Comparison of ENCODE assay signal across 10 mouse cellular contexts in the genomic region with DNA sequence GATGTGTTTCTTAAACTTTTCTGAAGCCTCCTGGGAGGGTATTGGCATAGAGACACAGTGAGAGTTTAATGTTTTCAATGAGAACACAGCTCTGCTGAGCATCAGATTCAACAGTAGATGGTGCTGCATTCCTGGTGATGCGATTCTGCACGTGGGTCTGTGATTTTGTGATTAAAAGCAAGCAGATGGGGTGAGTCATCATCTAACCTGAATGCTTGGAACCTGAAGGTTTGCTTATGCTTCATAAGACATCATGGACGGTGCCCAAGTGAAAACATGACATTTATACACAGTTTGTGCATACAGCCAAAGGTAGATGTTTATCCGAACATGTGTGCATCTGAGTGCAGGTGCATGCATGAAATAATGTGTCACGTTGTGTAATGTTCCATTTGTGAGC. TPM values are rescaled to one million over a fixed set of nuclear protein-coding genes. Genes with fewer than 3 reads are reported as not detected.
DNase-seq lines count a peak whose midpoint lies in the region; ATAC-seq lines count a peak whose summit lies in the region.
"Had no signal": no experiment of that assay in that cellular context is flagged by ENCODE, and none has a peak within 500 bp of the region (broad histone marks: within the 10 kb centered on the region; RNA-seq: fewer than 3 reads in every experiment).

No protein-coding gene starts in this region.

- peak; percentile 20 for ATAC-seq in CD4-positive, CD25-positive, alpha-beta regulatory T cell, adult 4 months
- ATAC-seq: forebrain, embryonic 15.5 days had no signal

- peak; percentile 47 for DNase-seq in layer of hippocampus, adult 11-12 months (ENCODE audit: low spot score)
- no peak for DNase-seq in layer of hippocampus, postnatal 10 days (ENCODE audit: low spot score in 2 of 2)
- peak; percentile 82 for DNase-seq in cerebellum, adult 9-10 months
- peak; percentile 49 to 80 for DNase-seq in left cerebral cortex, postnatal 25 days (ENCODE audit: low spot score in 2 of 2)
- DNase-seq in heart, adult 18-20 months = no peak
- no peak for DNase-seq in thymus, postnatal 14 days
- no peak for DNase-seq in gastrocnemius, postnatal 10 days
- DNase-seq: heart, adult 2 months had no signal

- intact Hi-C loops in left cerebral cortex, postnatal 25 days (cut with DNase I) = no loop called here

RNA-seq across cellular contexts. Expression of a gene that starts 29.0 kb away (rescaled TPM):
- 10 to 100 TPM; 37.8 to 38.9 TPM for total RNA-seq in layer of hippocampus, postnatal 10 days (2021)
- 100 to 1,000 TPM in 1 of 2 experiments, 10 to 100 TPM in 1; 88.0 to 146 TPM for polyA plus RNA-seq in CD4-positive, CD25-positive, alpha-beta regulatory T cell, adult 4 months (2017; shearing (Covaris generic))
- 10 to 100 TPM; 35.3 to 36.4 TPM for total RNA-seq in left cerebral cortex, postnatal 25 days (2021)
- total RNA-seq in heart, adult 18-20 months (2021) = 1 to 10 TPM; 5.6 to 7.0 TPM
- 10 to 100 TPM in 1 of 2 experiments, 1 to 10 TPM in 1; 9.0 to 14.5 TPM for total RNA-seq in gastrocnemius, postnatal 10 days (2021)

RNA-seq across cellular contexts. Expression of a gene that starts 31.3 kb away (rescaled TPM):
- total RNA-seq in layer of hippocampus, postnatal 10 days (2021) = 10 to 100 TPM; 20.6 to 24.1 TPM
- 10 to 100 TPM; 16.0 to 16.7 TPM for polyA plus RNA-seq in CD4-positive, CD25-positive, alpha-beta regulatory T cell, adult 4 months (2017; shearing (Covaris generic))
- total RNA-seq in left cerebral cortex, postnatal 25 days (2021) = 10 to 100 TPM; 25.2 to 29.7 TPM
- 10 to 100 TPM; 15.0 to 15.1 TPM for total RNA-seq in heart, adult 18-20 months (2021)
- total RNA-seq in gastrocnemius, postnatal 10 days (2021) = 10 to 100 TPM in 1 of 2 experiments, 1 to 10 TPM in 1; 8.6 to 14.0 TPM

RNA-seq across cellular contexts. Expression of a gene that starts 56.0 kb away (rescaled TPM):
- total RNA-seq in layer of hippocampus, postnatal 10 days (2021) = 10 to 100 TPM; 36.8 to 41.3 TPM
- 100 to 1,000 TPM; 104 to 108 TPM for polyA plus RNA-seq in CD4-positive, CD25-positive, alpha-beta regulatory T cell, adult 4 months (2017; shearing (Covaris generic))
- total RNA-seq in left cerebral cortex, postnatal 25 days (2021) = 10 to 100 TPM; 31.6 to 33.7 TPM
- 10 to 100 TPM; 18.8 to 19.4 TPM for total RNA-seq in heart, adult 18-20 months (2021)
- total RNA-seq in gastrocnemius, postnatal 10 days (2021) = 10 to 100 TPM; 24.2 to 25.2 TPM

Comparison
In these comparisons a context has a peak if more than half of its experiments do, and no peak if none do; other contexts are left out.
1. DNase-seq: peak in layer of hippocampus, adult 11-12 months (single experiment), cerebellum, adult 9-10 months (single experiment) and left cerebral cortex, postnatal 25 days (2 of 2); none in layer of hippocampus, postnatal 10 days (0 of 2), heart, adult 18-20 months (0 of 2), thymus, postnatal 14 days (single experiment) and gastrocnemius, postnatal 10 days (single experiment).